Mouse (Mus musculus) heart, embryonic 13.5 days (tissue): ENCODE results near the gene Olfr1251. TPM values are rescaled to one million over a fixed set of nuclear protein-coding genes. Genes with fewer than 3 reads are reported as not detected.
"Not testable (repeated sequence)": the region's sequence is repeated elsewhere in the genome, so short reads cannot be mapped to it uniquely, and the experiment has no call there.

Experiments used
- ATAC-seq: fragments of 200-750 bp; cut with Nextera tagmentation; 2 replicates; pipeline ENCODE4 v1.8.0; 2017; ENCODE audit warnings: moderate TSS enrichment; ENCODE audit not compliant: insufficient number of reproducible peaks, low FRiP score, low TSS enrichment; ENCODE audit errors: extremely low read depth
- H3K27ac ChIP-seq: fragments of 300-500 bp; sonication (generic); replicated peaks from 2 replicates; pipeline ENCODE4 v1.5.1; 2015; ENCODE audit warnings: moderate library complexity, mild to moderate bottlenecking, inconsistent platforms
- H3K27me3 ChIP-seq: fragments of 300-500 bp; sonication (generic); replicated peaks from 2 replicates; pipeline ENCODE4 v1.6.1; 2015; ENCODE audit warnings: mild to moderate bottlenecking, inconsistent platforms
- H3K36me3 ChIP-seq: fragments of 300-500 bp; sonication (generic); 2 replicates; pipeline ENCODE4 v1.6.1; 2015; ENCODE audit warnings: mild to moderate bottlenecking, inconsistent platforms
- H3K4me1 ChIP-seq: fragments of 300-500 bp; sonication (generic); 2 replicates; pipeline ENCODE4 v1.6.1; 2015; ENCODE audit warnings: inconsistent platforms
- H3K4me2 ChIP-seq: fragments of 300-500 bp; sonication (generic); 2 replicates; pipeline ENCODE4 v1.6.1; 2015; ENCODE audit warnings: inconsistent platforms, mild to moderate bottlenecking, moderate library complexity
- H3K4me3 ChIP-seq: fragments of 300-500 bp; sonication (generic); 2 replicates; pipeline ENCODE4 v1.5.1; 2015; ENCODE audit warnings: moderate library complexity, mild to moderate bottlenecking, inconsistent platforms
- H3K9ac ChIP-seq: fragments of 300-500 bp; sonication (generic); 2 replicates; pipeline ENCODE4 v1.6.1; 2015; ENCODE audit warnings: inconsistent platforms, mild to moderate bottlenecking, moderate library complexity
- H3K9me3 ChIP-seq: fragments of 300-500 bp; sonication (generic); 2 replicates; pipeline ENCODE4 v1.6.1; 2016; ENCODE audit warnings: inconsistent platforms
- WGBS: fragments of 180-500 bp; shearing (Covaris S2); methylation state at CpG from one replicate; pipeline ENCODE4 v1.1.7; 2015; ENCODE audit warnings: mixed read lengths; 5-methylcytosine and 5-hydroxymethylcytosine counted together
- polyA plus RNA-seq: library from polyadenylated mRNA; unstranded; fragments of >200 nt; fragmentation: Nextera tagmentation; extraction: Ambion mirVana; gene quantifications from 2 replicates; pipeline ENCODE4 v1.2.1, GENCODE M21; 2015

Olfr1251 gene
- not detected in 2 replicates for polyA plus RNA-seq

GRCm38 (mm10) chr2:89671836-89672235 is at the start of gene Olfr1251:
Olfr1251 (minus strand) TSS chr2:89671936.
- Histone ChIP-seq H3K4me1 (no peaks in the 10 kb centered on the region), H3K4me3 (no peak within 1 kb of the TSS), H3K27ac (no peak within 1 kb of the TSS), H3K4me2 (no peak within 1 kb of the TSS), H3K36me3 (no peaks in the 10 kb centered on the region), H3K27me3 (no peaks in the 10 kb centered on the region), H3K9ac (no peak within 1 kb of the TSS), H3K9me3 (no peaks in the 10 kb centered on the region)
- ATAC-seq, result no peak

DNA sequence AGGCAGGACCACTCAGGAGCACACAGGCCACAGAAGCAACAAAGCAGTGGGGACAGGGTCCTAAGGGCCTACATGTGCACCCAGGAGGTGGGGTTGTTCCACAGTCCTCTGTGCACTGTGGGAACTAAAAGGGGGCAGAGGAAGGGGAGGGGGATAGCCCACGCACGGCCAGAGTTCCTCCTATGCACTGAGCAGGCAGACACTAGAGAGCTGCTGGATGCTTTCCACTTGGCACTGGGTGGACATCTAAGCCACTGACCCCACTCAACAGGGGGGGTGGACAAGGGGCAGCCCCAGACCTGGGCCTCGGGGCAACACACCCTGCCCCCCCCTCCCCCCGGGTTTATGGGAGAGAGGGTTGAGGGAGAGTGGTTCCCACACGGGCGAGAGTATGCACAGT is 20.2 kb upstream of the Olfr1251 start:
- no peak; the same call in 1 of the 2 replicates for ATAC-seq

DNA sequence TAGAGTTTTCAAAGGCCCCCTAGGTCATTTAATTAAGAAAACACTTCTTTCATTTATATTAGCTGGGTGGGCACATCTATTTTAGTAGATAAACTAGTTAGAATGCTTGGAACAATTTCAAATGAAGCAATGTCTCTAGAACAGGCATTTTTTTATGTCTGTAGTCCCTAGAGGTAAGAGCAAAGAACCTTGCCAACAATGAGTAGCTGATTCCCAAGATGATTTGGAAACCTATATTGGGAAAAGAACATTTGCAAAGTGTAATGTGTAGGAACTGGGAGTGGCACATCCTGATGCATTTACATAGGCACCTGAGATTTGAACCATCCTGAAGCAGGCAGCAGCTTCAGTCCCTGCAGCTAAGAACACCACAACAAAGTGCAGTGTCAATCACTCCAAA is 10.4 kb downstream of the Olfr1251 start, which contains the start of gene Olfr1250:
Olfr1250 (minus strand) TSS at position 101 of the 400 bp plus-strand sequence.
- no peak within 1 kb of the TSS for H3K4me2 ChIP-seq
- H3K9me3 ChIP-seq, result no peaks in the 10 kb centered on the region
- no peaks in the 10 kb centered on the region for H3K27me3 ChIP-seq
- ATAC-seq, result no peak
- H3K4me3 ChIP-seq, result no peak within 1 kb of the TSS
- no peaks in the 10 kb centered on the region for H3K4me1 ChIP-seq
- no peak within 1 kb of the TSS for H3K27ac ChIP-seq
- H3K36me3 ChIP-seq, result no peaks in the 10 kb centered on the region
- no peak within 1 kb of the TSS for H3K9ac ChIP-seq

More for the DNA sequence above, 20.2 kb upstream of the Olfr1251 start:
- no peaks in the 10 kb centered on the region for H3K27me3 ChIP-seq
- H3K4me2 ChIP-seq, result no peak overlapping the region
- no peak overlapping the region for H3K4me3 ChIP-seq
- H3K9ac ChIP-seq, result no peak overlapping the region
- H3K4me1 ChIP-seq, result no peaks in the 10 kb centered on the region
- no peaks in the 10 kb centered on the region for H3K9me3 ChIP-seq
- no peaks in the 10 kb centered on the region for H3K36me3 ChIP-seq
- no peak overlapping the region for H3K27ac ChIP-seq
- 58% methylated on average over 6 of the region's 6 CpGs for WGBS

GRCm38 (mm10) chr2:89634883-89635282 is 36.9 kb downstream of the Olfr1251 start, which contains the start of gene Olfr1249:
Olfr1249 (minus strand) TSS chr2:89634983.
- no peak within 1 kb of the TSS for H3K4me2 ChIP-seq
- H3K36me3 ChIP-seq, result no peaks in the 10 kb centered on the region
- no peak within 1 kb of the TSS for H3K9ac ChIP-seq
- no peaks in the 10 kb centered on the region for H3K9me3 ChIP-seq
- no peak within 1 kb of the TSS for H3K4me3 ChIP-seq
- 79% methylated on average over 2 of the region's 2 CpGs for WGBS
- no peaks in the 10 kb centered on the region for H3K27me3 ChIP-seq
- no peak for ATAC-seq
- H3K27ac ChIP-seq, result no peak within 1 kb of the TSS
- H3K4me1 ChIP-seq, result no peaks in the 10 kb centered on the region

- H3K4me2 ChIP-seq, result not testable (repeated sequence)
- WGBS, result 87% methylated on average over 1 of the region's 1 CpGs
Measured at GRCm38 (mm10) chr2:89618145-89618544, 53.6 kb downstream of the Olfr1251 start, which contains the start of gene Olfr1248. Olfr1248 (minus strand) TSS chr2:89618245.

More at GRCm38 (mm10) chr2:89618145-89618544, 53.6 kb downstream of the Olfr1251 start, which contains the start of gene Olfr1248:
- not testable (repeated sequence) for H3K4me3 ChIP-seq, H3K27ac ChIP-seq, H3K4me1 ChIP-seq, ATAC-seq, H3K36me3 ChIP-seq, H3K9me3 ChIP-seq, H3K9ac ChIP-seq, H3K27me3 ChIP-seq

Other genes with a start within 250 kb of the Olfr1251 start
- not detected in 2 replicates for gene Olfr1240, start 228.9 kb downstream of the Olfr1251 start, polyA plus RNA-seq
- not detected in 2 replicates for gene Olfr1241, start 184.8 kb downstream of the Olfr1251 start, polyA plus RNA-seq
- not detected in 2 replicates for gene Olfr1242, start 173.6 kb downstream of the Olfr1251 start, polyA plus RNA-seq
- gene Olfr1243, start 140.4 kb downstream of the Olfr1251 start, polyA plus RNA-seq, result not detected in 2 replicates
- not detected in 2 replicates for gene Olfr1245, start 93.5 kb downstream of the Olfr1251 start, polyA plus RNA-seq
- not detected in 2 replicates for gene Olfr1246, start 78.8 kb downstream of the Olfr1251 start, polyA plus RNA-seq
- not detected in 2 replicates for gene Olfr1247, start 57.8 kb downstream of the Olfr1251 start, polyA plus RNA-seq
- not detected in 2 replicates for gene Olfr1248, start 53.7 kb downstream of the Olfr1251 start, polyA plus RNA-seq
- not detected in 2 replicates for gene Olfr1249, start 37.0 kb downstream of the Olfr1251 start, polyA plus RNA-seq
- gene Olfr1250, start 10.5 kb downstream of the Olfr1251 start, polyA plus RNA-seq, result not detected in 2 replicates
- not detected in 2 replicates for gene Olfr1252, start 53.1 kb upstream of the Olfr1251 start, polyA plus RNA-seq
- not detected in 2 replicates for gene Olfr1253, start 85.2 kb upstream of the Olfr1251 start, polyA plus RNA-seq
- not detected in 2 replicates for gene Olfr1254, start 121.7 kb upstream of the Olfr1251 start, polyA plus RNA-seq
- not detected in 2 replicates for gene Olfr1255, start 140.1 kb upstream of the Olfr1251 start, polyA plus RNA-seq
- gene Olfr1256, start 169.6 kb upstream of the Olfr1251 start, polyA plus RNA-seq, result not detected in 2 replicates
- gene Olfr48, start 176.3 kb upstream of the Olfr1251 start, polyA plus RNA-seq, result not detected in 2 replicates
- gene Olfr1257, start 206.5 kb upstream of the Olfr1251 start, polyA plus RNA-seq, result not detected in 2 replicates